Mouse (Mus musculus) retina, postnatal 7 days (tissue): ENCODE measurements at regions not wholly inside any gene's neighbourhood (a gene's known extent, or its start where the extent isn't known, plus 50 kb on each side); places are given as distances from the start of the nearest gene placed in this dataset.

Experiments used
- DNase-seq: peaks from one replicate; pipeline ENCODE4 v3.0.0-alpha.2; 2012; ENCODE audit warnings: low read depth, low spot score

- no peak for DNase-seq
Observed at GRCm38 (mm10) chr16:77237272-77237603, 223.7 kb downstream of the Usp25 start.

- DNase-seq, result peak; percentile 24
Observed at GRCm38 (mm10) chr16:77236509-77237271, 223.2 kb downstream of the Usp25 start.

- no peak for DNase-seq
Observed at GRCm38 (mm10) chr16:77236021-77236420, 222.5 kb downstream of the Usp25 start.

- no peak for DNase-seq
Observed at GRCm38 (mm10) chr16:77235449-77235848, 221.9 kb downstream of the Usp25 start.
